Mouse (Mus musculus): ENCODE data around the gene Defa28.
"Not testable (repeated sequence)": the region's sequence is repeated elsewhere in the genome, so short reads cannot be mapped to it uniquely, and the experiment has no call there.

Gene Defa28

DNA sequence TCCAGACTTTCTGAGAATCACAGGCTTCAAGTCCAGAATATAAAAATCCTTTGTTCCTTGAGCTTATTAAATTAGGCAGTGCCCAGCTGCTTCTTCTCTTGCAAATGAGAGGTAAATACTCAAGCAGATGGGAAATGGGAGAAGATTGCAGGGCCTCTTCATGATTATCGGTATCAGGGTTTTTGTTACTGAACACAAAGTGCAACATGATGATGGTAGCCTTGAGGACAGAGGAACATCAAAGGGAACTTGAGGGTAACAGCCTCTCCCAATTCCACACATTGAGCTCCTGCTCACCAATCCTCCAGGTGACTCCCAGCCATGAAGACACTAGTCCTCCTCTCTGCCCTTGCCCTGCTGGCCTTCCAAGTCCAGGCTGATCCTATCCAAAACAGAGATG lies at the start of gene Defa28:
Gene Defa28, plus strand, starts transcription at position 301 of the 400 bp plus-strand sequence.
- not testable (repeated sequence) for DNase-seq (ENCODE audit: low read depth, low spot score)

DNA sequence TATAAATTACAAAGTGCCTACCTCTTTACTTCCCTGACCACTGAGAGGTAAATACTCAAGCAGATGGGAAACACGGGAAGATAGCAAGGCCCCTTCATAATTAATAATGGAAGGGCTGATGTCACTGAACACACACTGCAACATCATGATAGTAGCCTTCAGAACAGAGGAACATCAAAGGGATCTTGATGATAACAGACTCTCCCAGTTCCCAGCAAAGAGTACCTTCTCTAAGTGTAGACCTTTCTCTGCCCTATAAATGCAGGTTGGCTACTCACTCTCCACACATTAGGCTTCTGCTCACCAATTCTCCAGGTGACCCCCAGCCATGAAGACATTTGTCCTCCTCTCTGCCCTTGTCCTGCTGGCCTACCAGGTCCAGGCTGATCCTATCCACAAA lies 17.7 kb upstream of the Defa28 start, which contains the start of gene Defa37:
Gene Defa37, plus strand, starts transcription at position 301 of the 400 bp plus-strand sequence.
- not testable (repeated sequence) for DNase-seq (ENCODE audit: low read depth, low spot score)

DNA sequence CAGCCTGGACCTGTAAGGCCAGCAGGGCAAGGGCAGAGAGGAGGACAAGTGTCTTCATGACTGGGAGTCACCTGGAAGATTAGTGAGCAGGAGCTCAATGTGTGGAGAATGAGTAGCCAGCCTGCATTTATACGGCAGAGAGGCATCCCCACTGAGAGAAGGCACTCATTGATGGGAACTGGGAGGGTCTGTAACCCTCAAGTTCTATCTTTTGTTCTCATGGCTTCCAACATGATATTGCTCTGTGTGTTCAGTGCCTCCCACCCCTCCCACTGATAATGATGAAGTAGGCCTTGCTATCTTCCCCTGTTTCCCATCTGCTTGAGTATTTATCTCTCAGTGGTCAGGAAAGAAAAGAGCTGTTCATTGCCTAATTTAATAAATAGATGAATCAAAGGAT lies 11.6 kb downstream of the Defa28 start, which contains the start of gene Gm7861:
Gene Gm7861, minus strand, starts transcription at position 101 of the 400 bp plus-strand sequence.
- DNase-seq (ENCODE audit: low read depth, low spot score) = not testable (repeated sequence)

DNA sequence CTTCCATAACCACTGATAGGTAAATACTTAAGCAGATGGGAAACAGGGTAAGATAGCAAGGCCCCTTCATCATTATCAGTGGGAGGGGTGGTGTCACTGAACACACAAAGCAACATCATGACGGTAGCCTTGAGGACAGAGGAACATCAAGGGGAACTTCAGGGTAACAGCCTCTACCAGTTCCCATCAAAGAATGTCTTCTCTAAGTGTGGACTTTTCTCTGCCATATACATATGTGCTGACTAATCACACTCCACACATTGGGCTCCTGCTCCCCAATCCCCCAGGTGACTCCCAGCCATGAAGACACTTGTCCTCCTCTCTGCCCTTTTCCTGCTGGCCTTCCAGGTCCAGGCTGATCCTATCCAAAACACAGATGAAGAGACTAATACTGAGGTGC lies 35.1 kb downstream of the Defa28 start, which contains the start of gene Defa26:
Gene Defa26, plus strand, starts transcription at position 301 of the 400 bp plus-strand sequence.
- DNase-seq (ENCODE audit: low read depth, low spot score) = not testable (repeated sequence)
